Comparison of ENCODE assay signal across 10 mouse cellular contexts in genomic region chr10:42029502-42029901, GRCm38 (mm10). TPM values are rescaled to one million over a fixed set of nuclear protein-coding genes. Genes with fewer than 3 reads are reported as not detected.
DNase-seq lines count a peak whose midpoint lies in the region; ATAC-seq and TF ChIP-seq lines count a peak whose summit lies in the region.
"Had no signal": no experiment of that assay in that cellular context is flagged by ENCODE, and none has a peak within 500 bp of the region (broad histone marks: within the 10 kb centered on the region; RNA-seq: fewer than 3 reads in every experiment).

No protein-coding gene starts in this region.

- no peak overlapping the region for H3K4me3 ChIP-seq in left cerebral cortex, adult 2 months
- H3K4me3 ChIP-seq: neural tube, embryonic 13.5 days had no signal

- DNase-seq in cerebellum, adult 18-20 months = peak; percentile 28 to 29
- no peak for DNase-seq in left cerebral cortex, adult 2 months (ENCODE audit: extremely low spot score in 1 of 2, low spot score in 2 of 2)
- no peak for DNase-seq in left cerebral cortex, postnatal 25 days (ENCODE audit: low spot score in 2 of 2)
- peak; percentile 51 for DNase-seq in liver
- DNase-seq in thymus, postnatal 25 days = peak; percentile 34
- DNase-seq in ovary, postnatal 36 days (ENCODE audit: low spot score) = no peak
- DNase-seq in embryo, embryonic 11 days = no peak
- DNase-seq: right cerebral cortex, postnatal 14 days had no signal

- no peak overlapping the region for H3K27ac ChIP-seq in left cerebral cortex, adult 2 months
- H3K27ac ChIP-seq: neural tube, embryonic 13.5 days had no signal

- intact Hi-C loops in left cerebral cortex, adult 2 months (cut with DNase I) = no loop called here
- intact Hi-C loops in left cerebral cortex, postnatal 25 days (cut with DNase I) = loop anchor here (5.0 kb wide), 1 partner anchor 248 kb away; the partner anchor contains the start of gene Foxo3

- peak; percentile 31 for TF ChIP-seq CTCF in left cerebral cortex, adult 2 months (IDR thresholded peaks at IDR 0.05)

- ATAC-seq in cerebellum, adult (ENCODE audit: insufficient number of reproducible peaks, low FRiP score, low TSS enrichment) = no peak

RNA-seq across cellular contexts. Expression of gene Armc2, which starts 11.3 kb away (rescaled TPM):
- 10 to 100 TPM; 12.6 to 14.1 TPM for total RNA-seq in left cerebral cortex, adult 2 months (2021)
- total RNA-seq in left cerebral cortex, postnatal 25 days (2021) = 10 to 100 TPM; 14.2 to 15.8 TPM

Comparison
In these comparisons a context has a peak if more than half of its experiments do, and no peak if none do; other contexts are left out.
1. DNase-seq: peak in cerebellum, adult 18-20 months (2 of 2), liver (single experiment) and thymus, postnatal 25 days (single experiment); none in left cerebral cortex, adult 2 months (0 of 2), left cerebral cortex, postnatal 25 days (0 of 2), ovary, postnatal 36 days (single experiment) and embryo, embryonic 11 days (single experiment).